Mouse (Mus musculus) lung, adult 2 months (tissue): ENCODE measurements around the gene Pcdh7.

ENCODE experiments used
- CTCF ChIP-seq: fragments of 200-500 bp; IDR thresholded peaks from 2 replicates; pipeline ENCODE4 v1.5.1; 2011; ENCODE audit warnings: mild to moderate bottlenecking, low read length, control low read depth; ENCODE audit not compliant: insufficient read depth
- POLR2A ChIP-seq: fragments of 200-500 bp; IDR thresholded peaks from 2 replicates; pipeline ENCODE4 v1.6.1; 2011; ENCODE audit warnings: low read depth, mild to moderate bottlenecking, control low read depth, low read length, borderline replicate concordance; ENCODE audit errors: extremely low read depth

DNA sequence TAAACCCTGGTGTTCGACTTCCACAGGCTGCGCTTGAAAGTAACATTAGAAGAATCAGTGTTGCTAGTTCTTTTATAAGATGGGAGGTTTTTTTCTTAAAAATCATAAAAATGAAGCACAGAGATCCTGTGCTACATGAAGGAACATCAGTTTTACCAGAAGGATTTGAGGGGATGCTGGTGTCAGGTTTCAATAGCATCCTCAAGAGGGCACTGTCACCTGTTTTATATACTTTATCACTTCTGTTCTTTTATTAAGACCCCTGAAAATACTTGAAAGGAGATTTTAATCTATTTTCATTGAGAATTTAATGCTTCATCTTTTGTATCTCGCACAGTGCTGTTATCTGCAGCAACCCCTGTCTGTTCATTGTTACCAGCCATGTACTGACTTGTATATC is 322.1 kb downstream of the Pcdh7 start:
- TF ChIP-seq POLR2A (no peak), CTCF (no peak)
